Mouse (Mus musculus) kidney, embryonic 14.5 days (tissue): ENCODE data around the gene Ager. TPM values are rescaled to one million over a fixed set of nuclear protein-coding genes. Genes with fewer than 3 reads are reported as not detected.
A peak's percentile ranks its signal among the peaks of the same experiment; 100 is the strongest.

Experiments used
- ATAC-seq: fragments of 200-750 bp; cut with Nextera tagmentation; 2 replicates; pipeline ENCODE4 v1.8.0; 2017; ENCODE audit warnings: moderate number of reproducible peaks, mild to moderate bottlenecking, moderate TSS enrichment, moderate library complexity; ENCODE audit not compliant: low FRiP score, low TSS enrichment
- H3K27ac ChIP-seq: fragments of 300-500 bp; sonication (generic); 2 replicates; pipeline ENCODE4 v1.5.1; 2014; ENCODE audit warnings: low read depth, mild to moderate bottlenecking, low read length, moderate library complexity, mixed read lengths
- H3K27me3 ChIP-seq: fragments of 300-500 bp; sonication (generic); 2 replicates; pipeline ENCODE4 v1.6.1; 2014; ENCODE audit warnings: mild to moderate bottlenecking, low read length; ENCODE audit not compliant: control insufficient read depth, insufficient read depth
- H3K36me3 ChIP-seq: fragments of 300-500 bp; sonication (generic); 2 replicates; pipeline ENCODE4 v1.6.1; 2014; ENCODE audit warnings: low read length, mixed read lengths; ENCODE audit not compliant: control insufficient read depth, insufficient read depth
- H3K4me1 ChIP-seq: fragments of 300-500 bp; sonication (generic); 2 replicates; pipeline ENCODE4 v1.6.1; 2014; ENCODE audit warnings: low read length, mixed read lengths; ENCODE audit not compliant: control insufficient read depth, insufficient read depth
- H3K4me2 ChIP-seq: fragments of 300-500 bp; sonication (generic); replicated peaks from 2 replicates; pipeline ENCODE4 v1.6.1; 2014; ENCODE audit warnings: low read depth, mild to moderate bottlenecking, low read length
- H3K4me3 ChIP-seq: fragments of 300-500 bp; sonication (generic); 2 replicates; pipeline ENCODE4 v1.5.1; 2014; ENCODE audit warnings: mild to moderate bottlenecking, low read length
- H3K9ac ChIP-seq: fragments of 300-500 bp; sonication (generic); 2 replicates; pipeline ENCODE4 v1.6.1; 2014; ENCODE audit warnings: low read depth, mild to moderate bottlenecking, low read length, moderate library complexity
- H3K9me3 ChIP-seq: fragments of 300-500 bp; sonication (generic); 2 replicates; pipeline ENCODE4 v1.6.1; 2016; ENCODE audit warnings: low read length; ENCODE audit not compliant: control insufficient read depth
- WGBS: fragments of 180-500 bp; shearing (Covaris S2); extraction: QIAGEN DNeasy Blood & Tissue Kit; methylation state at CpG from one replicate; pipeline ENCODE4 v1.1.7; 2014; 5-methylcytosine and 5-hydroxymethylcytosine counted together
- polyA plus RNA-seq: library from polyadenylated mRNA; unstranded; fragments of >200 nt; fragmentation: Nextera tagmentation; extraction: Ambion mirVana; gene quantifications from 2 replicates; pipeline ENCODE4 v1.2.1, GENCODE M21; 2014

The Ager gene
- polyA plus RNA-seq, 1 experiment from 2014 or later = 5.8 TPM

- Histone ChIP-seq H3K36me3 (0 out of 2 replicates have a peak, but pooled peaks cover 4% of the 10 kb centered on the region), H3K9ac (no peak overlapping the region), H3K27me3 (no peaks in the 10 kb centered on the region), H3K4me1 (peaks cover 21% of the 10 kb centered on the region; the same call in 1 of the 2 replicates), H3K4me2 (no peak overlapping the region), H3K27ac (no peak overlapping the region), H3K4me3 (no peak overlapping the region), H3K9me3 (no peaks in the 10 kb centered on the region)
- WGBS = 85% methylated on average over 3 of the region's 3 CpGs
- ATAC-seq = no peak
These were observed 44.3 kb downstream of the Ager start for GRCm38 (mm10) chr17:34641945-34642344.

GRCm38 (mm10) chr17:34643379-34643778, 45.7 kb downstream of the Ager start:
- Histone ChIP-seq H3K4me3 (no peak overlapping the region), H3K4me1 (peaks cover 27% of the 10 kb centered on the region), H3K36me3 (0 out of 2 replicates have a peak, but pooled peaks cover 4% of the 10 kb centered on the region), H3K27me3 (no peaks in the 10 kb centered on the region), H3K4me2 (no peak overlapping the region), H3K27ac (no peak overlapping the region), H3K9me3 (no peaks in the 10 kb centered on the region), H3K9ac (no peak overlapping the region)
- WGBS = 92% methylated on average over 4 of the region's 4 CpGs
- no peak for ATAC-seq

GRCm38 (mm10) chr17:34643944-34644343, 46.3 kb downstream of the Ager start:
- Histone ChIP-seq H3K9me3 (no peaks in the 10 kb centered on the region), H3K9ac (no peak overlapping the region), H3K27me3 (no peaks in the 10 kb centered on the region), H3K4me3 (no peak overlapping the region), H3K36me3 (peaks cover 5% of the 10 kb centered on the region; the same call in 1 of the 2 replicates), H3K4me2 (no peak overlapping the region), H3K4me1 (peaks cover 27% of the 10 kb centered on the region), H3K27ac (no peak overlapping the region)
- ATAC-seq = no peak
- 83% methylated on average over 10 of the region's 10 CpGs for WGBS

- no peaks in the 10 kb centered on the region for H3K9me3 ChIP-seq
- peak within 1 kb of the TSS; percentile 74 for H3K9ac ChIP-seq
- peak within 1 kb of the TSS; percentile 67 for H3K4me3 ChIP-seq
- H3K4me2 ChIP-seq = peak within 1 kb of the TSS; percentile 66
- H3K36me3 ChIP-seq = peaks cover 11% of the 10 kb centered on the region; the same call in 1 of the 2 replicates
- under 1% methylated on average over 16 of the region's 16 CpGs for WGBS
- ATAC-seq = peak; percentile 83
- H3K4me1 ChIP-seq = peaks cover 27% of the 10 kb centered on the region
- H3K27ac ChIP-seq = peak within 1 kb of the TSS; percentile 62; the same call in 1 of the 2 replicates
- H3K27me3 ChIP-seq = no peaks in the 10 kb centered on the region
These were observed 46.9 kb downstream of the Ager start, which contains the start of gene Fkbpl for GRCm38 (mm10) chr17:34644608-34645007. Fkbpl (plus strand) TSS chr17:34644764.

- WGBS = 39% methylated on average over 10 of the region's 10 CpGs
- Histone ChIP-seq H3K9ac (peak overlapping the region; percentile 74), H3K4me2 (peak overlapping the region; percentile 66), H3K4me1 (peaks cover 24% of the 10 kb centered on the region), H3K36me3 (peaks cover 16% of the 10 kb centered on the region; the same call in 1 of the 2 replicates), H3K27ac (no peak overlapping the region; the same call in 1 of the 2 replicates), H3K4me3 (peak overlapping the region; percentile 67), H3K27me3 (no peaks in the 10 kb centered on the region), H3K9me3 (no peaks in the 10 kb centered on the region)
- ATAC-seq = no peak
These were observed 47.7 kb downstream of the Ager start for GRCm38 (mm10) chr17:34645256-34645829.

- Histone ChIP-seq H3K9me3 (no peaks in the 10 kb centered on the region), H3K36me3 (peaks cover 22% of the 10 kb centered on the region; the same call in 1 of the 2 replicates), H3K27ac (no peak overlapping the region), H3K4me1 (peaks cover 18% of the 10 kb centered on the region), H3K4me2 (peak overlapping the region; percentile 66), H3K4me3 (no peak overlapping the region), H3K27me3 (no peaks in the 10 kb centered on the region), H3K9ac (no peak overlapping the region)
- no peak for ATAC-seq
- WGBS = 91% methylated on average over 30 of the region's 30 CpGs
These were observed 48.3 kb downstream of the Ager start for GRCm38 (mm10) chr17:34645831-34646511.

- Histone ChIP-seq H3K4me1 (peaks cover 12% of the 10 kb centered on the region), H3K27ac (peak within 1 kb of the TSS; percentile 37; the same call in 1 of the 2 replicates), H3K4me2 (peak within 1 kb of the TSS; percentile 42), H3K9ac (peak within 1 kb of the TSS; percentile 89), H3K27me3 (no peaks in the 10 kb centered on the region), H3K4me3 (peak within 1 kb of the TSS; percentile 91), H3K9me3 (no peaks in the 10 kb centered on the region), H3K36me3 (peaks cover 33% of the 10 kb centered on the region)
- peak; percentile 96 for ATAC-seq
- 1% methylated on average over 61 of the region's 66 CpGs for WGBS
These were observed 49.5 kb downstream of the Ager start, which contains the start of gene Atf6b for GRCm38 (mm10) chr17:34646906-34647787. Atf6b (plus strand) TSS chr17:34647146.

DNA sequence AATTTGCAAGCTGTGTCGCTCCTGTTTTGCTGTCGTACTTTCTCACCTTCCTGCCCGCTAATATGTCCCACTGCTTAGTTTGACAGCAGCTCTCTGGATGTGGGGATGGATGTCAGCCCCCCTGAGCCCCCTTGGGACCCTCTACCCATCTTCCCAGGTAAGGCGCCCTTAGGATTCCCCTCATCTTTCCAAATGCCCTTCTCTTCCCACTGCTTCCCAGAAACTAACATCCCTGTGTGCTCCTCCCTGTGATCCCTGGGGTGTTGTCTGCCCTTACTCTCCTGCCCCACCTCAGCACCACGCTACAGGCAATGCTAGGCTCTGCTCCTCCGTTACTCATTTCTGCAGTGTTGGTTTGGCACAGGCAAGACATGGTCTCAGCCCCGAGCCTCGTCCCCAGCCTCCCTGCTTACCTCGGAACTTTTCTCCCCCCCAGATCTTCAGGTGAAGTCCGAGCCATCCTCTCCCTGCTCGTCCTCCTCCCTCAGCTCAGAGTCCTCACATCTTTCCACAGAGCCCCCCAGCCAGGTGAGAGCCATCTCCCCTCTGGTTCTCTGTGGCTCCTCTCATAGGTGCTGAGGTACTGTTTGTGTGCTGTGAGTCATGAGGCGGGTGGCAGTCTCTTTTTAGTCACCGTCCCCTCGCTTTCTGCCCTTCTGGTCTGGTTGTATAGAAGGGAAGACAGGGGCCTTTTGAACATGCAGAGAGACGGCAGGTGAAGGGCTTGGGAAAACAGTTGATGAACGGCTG, 50.7 kb downstream of the Ager start:
- WGBS = 76% methylated on average over 16 of the region's 16 CpGs
- no peak for ATAC-seq
- peak overlapping the region; percentile 91 for H3K4me3 ChIP-seq

More for the DNA sequence above, 50.7 kb downstream of the Ager start:
- Histone ChIP-seq H3K4me2 (peak overlapping the region; percentile 42), H3K9me3 (no peaks in the 10 kb centered on the region), H3K27ac (no peak overlapping the region), H3K9ac (peak overlapping the region; percentile 7; the same call in 1 of the 2 replicates), H3K36me3 (peaks cover 44% of the 10 kb centered on the region), H3K4me1 (peaks cover 12% of the 10 kb centered on the region), H3K27me3 (no peaks in the 10 kb centered on the region)
